Mouse (Mus musculus) limb, embryonic 13.5 days (tissue): ENCODE data around the gene Nlgn1. TPM values are rescaled to one million over a fixed set of nuclear protein-coding genes. Genes with fewer than 3 reads are reported as not detected.

Experiments used
- ATAC-seq: fragments of 200-750 bp; cut with Nextera tagmentation; 2 replicates; pipeline ENCODE4 v1.8.0; 2017; ENCODE audit warnings: low read depth, moderate number of reproducible peaks, moderate TSS enrichment; ENCODE audit not compliant: low FRiP score
- H3K27ac ChIP-seq: fragments of 300-500 bp; sonication (generic); 2 replicates; pipeline ENCODE4 v1.5.1; 2015; ENCODE audit warnings: inconsistent platforms, mild to moderate bottlenecking, moderate library complexity
- H3K27me3 ChIP-seq: fragments of 300-500 bp; sonication (generic); 2 replicates; pipeline ENCODE4 v1.6.1; 2015; ENCODE audit warnings: mild to moderate bottlenecking, inconsistent platforms
- H3K36me3 ChIP-seq: fragments of 300-500 bp; sonication (generic); 2 replicates; pipeline ENCODE4 v1.6.1; 2015; ENCODE audit warnings: inconsistent platforms, mild to moderate bottlenecking, moderate library complexity
- H3K4me1 ChIP-seq: fragments of 300-500 bp; sonication (generic); 2 replicates; pipeline ENCODE4 v1.6.1; 2015; ENCODE audit warnings: inconsistent platforms
- H3K4me2 ChIP-seq: fragments of 300-500 bp; sonication (generic); replicated peaks from 2 replicates; pipeline ENCODE4 v1.6.1; 2015; ENCODE audit warnings: inconsistent platforms, mild to moderate bottlenecking, moderate library complexity
- H3K4me3 ChIP-seq: fragments of 300-500 bp; sonication (generic); 2 replicates; pipeline ENCODE4 v1.5.1; 2015; ENCODE audit warnings: moderate library complexity, mild to moderate bottlenecking, inconsistent platforms
- H3K9ac ChIP-seq: fragments of 300-500 bp; sonication (generic); 2 replicates; pipeline ENCODE4 v1.6.1; 2015; ENCODE audit warnings: mild to moderate bottlenecking, inconsistent platforms
- H3K9me3 ChIP-seq: fragments of 300-500 bp; sonication (generic); 2 replicates; pipeline ENCODE4 v1.6.1; 2016; ENCODE audit warnings: inconsistent platforms
- WGBS: fragments of 180-500 bp; shearing (Covaris S2); methylation state at CpG from one replicate; pipeline ENCODE4 v1.1.7; 2015; 5-methylcytosine and 5-hydroxymethylcytosine counted together
- polyA plus RNA-seq: library from polyadenylated mRNA; unstranded; fragments of >200 nt; fragmentation: Nextera tagmentation; extraction: Ambion mirVana; gene quantifications from 2 replicates; pipeline ENCODE4 v1.2.1, GENCODE M21; 2015

Gene Nlgn1
- polyA plus RNA-seq, 1 experiment from 2014 or later: 3.4 TPM

DNA sequence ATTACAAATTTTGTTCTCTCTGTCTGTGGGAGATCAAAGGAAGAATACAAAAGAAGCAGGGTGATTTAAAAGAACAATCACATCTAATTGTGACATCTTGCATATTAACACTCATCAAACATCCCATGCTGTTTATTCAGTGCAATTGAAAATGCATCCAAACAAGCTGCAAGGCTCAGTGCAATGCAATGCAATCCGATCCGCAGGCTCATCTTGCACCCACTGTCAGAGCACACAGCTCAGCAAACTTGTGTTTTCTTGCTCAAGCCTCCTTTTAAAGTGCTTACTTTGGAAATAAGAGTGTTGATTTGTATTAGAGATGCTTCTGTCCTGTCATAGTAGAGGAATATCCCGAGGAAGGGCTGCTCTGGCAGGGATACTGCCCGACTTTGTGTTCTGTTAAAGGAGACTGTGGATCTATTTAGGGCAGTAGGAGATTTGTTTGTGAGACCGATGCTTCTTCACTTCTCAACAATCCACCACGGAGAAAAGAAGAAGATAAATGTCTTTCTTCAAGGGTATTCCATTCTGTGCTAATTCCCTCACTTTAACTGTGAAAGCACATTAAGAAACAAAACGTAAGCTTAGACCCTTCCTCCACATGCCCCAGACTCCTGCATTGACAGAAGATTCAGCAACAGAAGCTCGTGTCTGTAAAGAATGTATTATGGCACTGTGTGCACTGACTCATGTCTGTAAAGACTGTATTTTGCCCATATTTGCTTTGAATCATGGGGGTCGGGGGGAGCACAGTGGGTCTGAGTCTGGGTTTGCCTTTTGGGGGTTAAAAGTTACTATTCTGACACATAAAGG, 197.2 kb downstream of the Nlgn1 start:
- no peak for ATAC-seq
- Histone ChIP-seq H3K27ac (no peak overlapping the region), H3K36me3 (no peaks in the 10 kb centered on the region), H3K27me3 (no peaks in the 10 kb centered on the region), H3K9me3 (no peaks in the 10 kb centered on the region), H3K4me3 (no peak overlapping the region), H3K4me2 (no peak overlapping the region), H3K9ac (no peak overlapping the region), H3K4me1 (no peaks in the 10 kb centered on the region)
- WGBS: 40% methylated on average over 9 of the region's 9 CpGs

- no peaks in the 10 kb centered on the region for H3K27me3 ChIP-seq
- H3K9ac ChIP-seq: no peak overlapping the region
- H3K9me3 ChIP-seq: no peaks in the 10 kb centered on the region
- no peaks in the 10 kb centered on the region for H3K4me1 ChIP-seq
- no peak overlapping the region for H3K4me3 ChIP-seq
- H3K36me3 ChIP-seq: no peaks in the 10 kb centered on the region
- WGBS: 74% methylated on average over 2 of the region's 2 CpGs
- H3K27ac ChIP-seq: no peak overlapping the region
- no peak for ATAC-seq
- H3K4me2 ChIP-seq: no peak overlapping the region
Observed at GRCm38 (mm10) chr3:26130919-26131318, 201.3 kb downstream of the Nlgn1 start.

- Histone ChIP-seq H3K9me3 (no peaks in the 10 kb centered on the region), H3K27ac (no peak overlapping the region), H3K4me3 (no peak overlapping the region), H3K36me3 (no peaks in the 10 kb centered on the region), H3K9ac (no peak overlapping the region), H3K27me3 (no peaks in the 10 kb centered on the region), H3K4me2 (no peak overlapping the region), H3K4me1 (no peaks in the 10 kb centered on the region)
- 70% methylated on average over 6 of the region's 6 CpGs for WGBS
- no peak for ATAC-seq
Observed at GRCm38 (mm10) chr3:26129455-26129854, 202.8 kb downstream of the Nlgn1 start.

- no peak for ATAC-seq
Observed at GRCm38 (mm10) chr3:26117071-26117470, 215.2 kb downstream of the Nlgn1 start.

DNA sequence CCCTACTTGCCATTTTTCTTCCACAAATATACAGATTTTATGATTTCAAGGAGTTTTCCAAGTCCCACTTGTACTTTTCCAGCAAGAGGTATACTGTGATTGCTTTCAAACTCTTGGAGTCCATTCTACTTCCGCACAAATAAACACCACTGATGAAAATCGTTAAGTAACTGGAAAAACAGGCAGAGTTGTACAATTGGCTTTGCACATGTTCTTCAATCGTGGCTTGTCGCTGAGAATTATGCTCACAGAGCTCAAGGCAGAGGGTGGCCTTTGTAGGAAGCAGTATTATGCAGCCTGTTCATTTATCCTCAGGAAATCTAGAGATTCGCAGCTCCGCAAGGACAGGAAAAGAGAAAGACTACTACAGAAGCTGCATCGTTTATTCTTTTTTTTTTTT, 225.9 kb downstream of the Nlgn1 start:
- ATAC-seq: peak; percentile 15; the same call in 1 of the 2 replicates
- Histone ChIP-seq H3K27ac (no peak overlapping the region), H3K4me3 (no peak overlapping the region), H3K9me3 (no peaks in the 10 kb centered on the region), H3K27me3 (no peaks in the 10 kb centered on the region), H3K36me3 (no peaks in the 10 kb centered on the region), H3K4me1 (no peaks in the 10 kb centered on the region), H3K4me2 (no peak overlapping the region), H3K9ac (no peak overlapping the region)
- 74% methylated on average over 7 of the region's 7 CpGs for WGBS

More at GRCm38 (mm10) chr3:26117071-26117470, 215.2 kb downstream of the Nlgn1 start:
- Histone ChIP-seq H3K9ac (no peak overlapping the region), H3K4me2 (no peak overlapping the region), H3K4me3 (no peak overlapping the region), H3K27me3 (no peaks in the 10 kb centered on the region), H3K36me3 (no peaks in the 10 kb centered on the region), H3K4me1 (peaks cover 6% of the 10 kb centered on the region; the same call in 1 of the 2 replicates), H3K27ac (no peak overlapping the region), H3K9me3 (no peaks in the 10 kb centered on the region)
- 95% methylated on average over 1 of the region's 1 CpGs for WGBS

DNA sequence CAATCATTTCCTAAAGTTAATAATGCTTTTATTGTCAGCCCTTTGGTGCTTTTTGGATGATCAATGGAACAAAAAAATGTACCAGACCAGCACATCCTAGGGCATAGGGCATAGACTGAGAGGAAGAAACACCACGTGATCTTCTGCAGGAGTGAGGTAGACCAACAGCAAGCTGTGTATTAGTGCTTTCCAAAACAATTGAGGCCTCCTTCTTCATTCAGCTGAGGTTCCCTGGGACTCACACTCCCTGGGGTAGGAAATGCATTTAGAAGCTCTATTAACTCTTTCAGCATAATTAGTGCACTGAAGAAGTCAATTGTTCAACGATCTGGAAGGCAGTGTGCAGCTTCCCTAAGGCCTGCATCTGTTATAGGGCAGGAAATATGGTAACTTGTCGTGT, 226.7 kb downstream of the Nlgn1 start:
- H3K9me3 ChIP-seq: no peaks in the 10 kb centered on the region
- H3K4me2 ChIP-seq: no peak overlapping the region
- no peaks in the 10 kb centered on the region for H3K27me3 ChIP-seq
- no peaks in the 10 kb centered on the region for H3K36me3 ChIP-seq
- H3K27ac ChIP-seq: no peak overlapping the region
- H3K9ac ChIP-seq: no peak overlapping the region
- H3K4me1 ChIP-seq: no peaks in the 10 kb centered on the region
- no peak for ATAC-seq
- H3K4me3 ChIP-seq: no peak overlapping the region
- WGBS: 47% methylated on average over 3 of the region's 3 CpGs

DNA sequence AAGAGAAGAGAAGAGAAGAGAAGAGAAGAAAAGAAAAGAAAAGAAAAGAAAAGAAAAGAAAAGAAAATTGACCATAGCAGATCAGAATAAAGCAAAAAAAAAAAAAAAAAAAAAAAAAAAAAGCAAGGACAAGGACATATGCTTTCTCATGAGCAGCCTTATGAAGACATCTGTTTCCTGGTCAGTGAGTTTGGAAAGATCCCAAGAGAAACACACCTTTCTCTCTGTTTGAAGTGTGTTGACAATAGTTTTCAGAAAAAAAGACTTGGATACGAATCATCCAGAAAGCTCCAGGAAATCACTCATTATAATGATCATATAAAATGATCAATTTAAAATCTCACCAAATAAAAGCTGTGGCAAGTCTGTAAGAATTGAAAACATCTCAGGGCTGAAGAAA, 230.0 kb downstream of the Nlgn1 start:
- WGBS: 67% methylated on average over 1 of the region's 1 CpGs
- Histone ChIP-seq H3K4me2 (no peak overlapping the region), H3K36me3 (no peaks in the 10 kb centered on the region), H3K27me3 (no peaks in the 10 kb centered on the region), H3K9me3 (no peaks in the 10 kb centered on the region), H3K27ac (no peak overlapping the region), H3K9ac (no peak overlapping the region), H3K4me1 (no peaks in the 10 kb centered on the region), H3K4me3 (no peak overlapping the region)
- ATAC-seq: no peak

- Histone ChIP-seq H3K27ac (no peak overlapping the region), H3K9me3 (no peaks in the 10 kb centered on the region), H3K4me1 (no peaks in the 10 kb centered on the region), H3K36me3 (no peaks in the 10 kb centered on the region), H3K4me3 (no peak overlapping the region), H3K4me2 (no peak overlapping the region), H3K9ac (no peak overlapping the region), H3K27me3 (no peaks in the 10 kb centered on the region)
- no peak for ATAC-seq
Observed at GRCm38 (mm10) chr3:26095551-26095950, 236.7 kb downstream of the Nlgn1 start.

- no peak for ATAC-seq
- Histone ChIP-seq H3K4me1 (no peaks in the 10 kb centered on the region), H3K4me2 (no peak overlapping the region), H3K9me3 (no peaks in the 10 kb centered on the region), H3K9ac (no peak overlapping the region), H3K27me3 (no peaks in the 10 kb centered on the region), H3K36me3 (no peaks in the 10 kb centered on the region), H3K4me3 (no peak overlapping the region), H3K27ac (no peak overlapping the region)
Observed at GRCm38 (mm10) chr3:26069366-26069765, 262.9 kb downstream of the Nlgn1 start.

- Histone ChIP-seq H3K4me2 (no peak overlapping the region), H3K4me3 (no peak overlapping the region), H3K36me3 (no peaks in the 10 kb centered on the region), H3K9me3 (no peaks in the 10 kb centered on the region), H3K27ac (no peak overlapping the region), H3K27me3 (no peaks in the 10 kb centered on the region), H3K9ac (no peak overlapping the region), H3K4me1 (no peaks in the 10 kb centered on the region)
- WGBS: 79% methylated on average over 4 of the region's 4 CpGs
- no peak for ATAC-seq
Observed at GRCm38 (mm10) chr3:26050769-26051168, 281.5 kb downstream of the Nlgn1 start.

DNA sequence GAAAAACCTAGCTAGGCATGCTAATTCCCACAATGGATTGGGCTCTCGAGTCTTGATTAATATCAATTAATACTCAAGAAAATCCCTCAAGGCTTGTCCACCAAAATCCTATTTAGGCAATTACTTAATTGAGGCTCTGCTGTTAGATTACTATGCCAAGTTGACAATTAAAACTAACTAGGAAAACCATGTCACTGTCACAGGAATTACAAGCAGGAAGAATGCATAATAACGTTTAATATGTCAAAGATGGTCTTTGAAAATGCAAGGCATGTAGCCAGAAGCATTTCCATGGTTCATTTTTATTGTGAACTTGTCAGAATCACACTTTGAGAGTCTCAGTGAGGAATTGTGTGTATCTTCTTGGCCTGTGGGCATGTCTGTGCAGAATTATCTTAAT, 289.3 kb downstream of the Nlgn1 start:
- Histone ChIP-seq H3K27me3 (no peaks in the 10 kb centered on the region), H3K4me2 (no peak overlapping the region), H3K4me3 (no peak overlapping the region), H3K36me3 (no peaks in the 10 kb centered on the region), H3K27ac (no peak overlapping the region), H3K4me1 (no peaks in the 10 kb centered on the region), H3K9ac (no peak overlapping the region), H3K9me3 (no peaks in the 10 kb centered on the region)
- WGBS: 74% methylated on average over 2 of the region's 2 CpGs
- ATAC-seq: no peak

DNA sequence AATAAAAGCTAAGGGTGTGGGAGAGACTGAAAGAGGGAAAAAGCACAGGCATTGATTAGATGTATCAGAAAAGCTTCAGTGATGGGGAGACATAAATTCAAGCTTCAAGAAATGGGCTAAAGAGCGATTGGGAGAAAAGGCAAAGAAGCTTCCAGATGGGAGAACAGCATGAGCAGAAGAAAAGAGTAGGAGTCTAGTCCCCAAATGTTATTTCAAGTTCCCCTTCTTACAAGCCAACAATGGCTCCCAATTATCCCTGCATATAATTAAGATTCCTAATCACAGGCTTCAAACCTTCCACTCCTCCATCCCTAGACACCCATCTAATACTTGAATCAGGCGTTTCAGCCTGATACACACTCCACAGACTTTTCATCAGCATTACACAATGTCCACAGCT, 292.6 kb downstream of the Nlgn1 start:
- WGBS: 78% methylated on average over 2 of the region's 2 CpGs
- H3K4me2 ChIP-seq: no peak overlapping the region
- ATAC-seq: no peak

GRCm38 (mm10) chr3:26026025-26026424, 306.2 kb downstream of the Nlgn1 start:
- H3K27me3 ChIP-seq: no peaks in the 10 kb centered on the region
- 90% methylated on average over 2 of the region's 2 CpGs for WGBS
- no peak overlapping the region for H3K27ac ChIP-seq
- H3K36me3 ChIP-seq: no peaks in the 10 kb centered on the region
- no peaks in the 10 kb centered on the region for H3K4me1 ChIP-seq
- ATAC-seq: no peak
- H3K4me3 ChIP-seq: no peak overlapping the region
- no peak overlapping the region for H3K9ac ChIP-seq
- no peak overlapping the region for H3K4me2 ChIP-seq
- H3K9me3 ChIP-seq: no peaks in the 10 kb centered on the region

More for the DNA sequence above, 292.6 kb downstream of the Nlgn1 start:
- no peak overlapping the region for H3K4me3 ChIP-seq
- no peaks in the 10 kb centered on the region for H3K9me3 ChIP-seq
- no peaks in the 10 kb centered on the region for H3K4me1 ChIP-seq
- H3K27me3 ChIP-seq: no peaks in the 10 kb centered on the region
- H3K36me3 ChIP-seq: no peaks in the 10 kb centered on the region
- no peak overlapping the region for H3K9ac ChIP-seq
- H3K27ac ChIP-seq: no peak overlapping the region
